Mouse (Mus musculus) G1E (cell line): ENCODE measurements around the gene Agpat3. TPM values are rescaled to one million over a fixed set of nuclear protein-coding genes. Genes with fewer than 3 reads are reported as not detected.

Experiments used
- ATAC-seq: 2 replicates; pipeline ENCODE4 v1.8.0; 2016; ENCODE audit warnings: mild to moderate bottlenecking; ENCODE audit not compliant: insufficient number of reproducible peaks, poor library complexity, low FRiP score, severe bottlenecking; ENCODE audit errors: extremely low read depth
- DNase-seq: peaks from one replicate; pipeline ENCODE4 v3.0.0; 2012; ENCODE audit warnings: low spot score
- H3K27me3 ChIP-seq: 2 replicates; pipeline ENCODE4 v1.6.1; 2012; ENCODE audit warnings: mild to moderate bottlenecking, low read length, inconsistent platforms; ENCODE audit not compliant: insufficient read depth
- H3K36me3 ChIP-seq: replicated peaks from 2 replicates; pipeline ENCODE3; 2012; ENCODE audit warnings: mild to moderate bottlenecking, inconsistent platforms
- H3K4me1 ChIP-seq: 2 replicates; pipeline ENCODE4 v1.6.1; 2012; ENCODE audit warnings: low read depth, low read length, inconsistent platforms, mixed read lengths; ENCODE audit not compliant: insufficient read depth
- H3K4me3 ChIP-seq: 2 replicates; pipeline ENCODE4 v1.5.1; 2012; ENCODE audit warnings: low read depth, mild to moderate bottlenecking, inconsistent platforms, low read length, moderate library complexity, mixed read lengths
- H3K9me3 ChIP-seq: replicated peaks from 2 replicates; pipeline ENCODE4 v1.6.1; 2012; ENCODE audit warnings: inconsistent platforms
- CTCF ChIP-seq: IDR thresholded peaks from 2 replicates; pipeline ENCODE4 v1.5.1; 2012; ENCODE audit warnings: low read depth, low read length, inconsistent platforms, mixed read lengths
- GATA1 ChIP-seq: IDR thresholded peaks from 2 replicates; pipeline ENCODE4 v1.6.1; 2012; ENCODE audit warnings: borderline replicate concordance, low read length, inconsistent platforms, mixed read lengths
- GATA2 ChIP-seq: IDR thresholded peaks from 2 replicates; pipeline ENCODE4 v1.6.1; 2012; ENCODE audit warnings: low read depth, low read length, inconsistent platforms, borderline replicate concordance
- POLR2AphosphoS5 ChIP-seq: IDR thresholded peaks from 2 replicates; pipeline ENCODE4 v1.6.1; 2012; ENCODE audit warnings: low read depth, low read length, inconsistent platforms; ENCODE audit not compliant: insufficient replicate concordance
- TAL1 ChIP-seq: conservative IDR thresholded peaks from 2 replicates; pipeline ENCODE4 v1.6.1; 2012; ENCODE audit warnings: low read depth, low read length, inconsistent platforms, mixed read lengths
- polyA plus RNA-seq: library from polyadenylated mRNA; stranded (reverse); fragments of >175 nt; gene quantifications from 2 replicates; pipeline ENCODE4 v1.2.3, GENCODE M21; 2012
- total RNA-seq, 2 experiments: library from RNA; stranded (forward) in 1 of 2; stranded (reverse) in 1 of 2; fragments of 200-1000 nt in 1 of 2; fragments of >200 nt in 1 of 2; fragmentation: Nextera tagmentation in 1 of 2; gene quantifications; 2 replicates each; pipeline ENCODE4 v1.2.3; 2014 to 2017

The Agpat3 gene
- total and polyA plus RNA-seq, 3 experiments = 2.3 to 2.9 (median 2.3) TPM

- Histone ChIP-seq H3K36me3 (no peaks in the 10 kb centered on the region), H3K4me1 (no peaks in the 10 kb centered on the region), H3K4me3 (no peak overlapping the region), H3K27me3 (peaks cover 31% of the 10 kb centered on the region), H3K9me3 (no peaks in the 10 kb centered on the region)
- ATAC-seq (no peak), DNase-seq (no peak)
- TF ChIP-seq TAL1 (no peak), GATA2 (no peak), CTCF (no peak), GATA1 (no peak), POLR2AphosphoS5 (no peak)
These were observed 23.0 kb downstream of the Agpat3 start for GRCm38 (mm10) chr10:78329305-78329704.

- H3K4me1 ChIP-seq = peaks cover 7% of the 10 kb centered on the region
- ATAC-seq = no peak
- peaks cover 29% of the 10 kb centered on the region for H3K27me3 ChIP-seq
- no peaks in the 10 kb centered on the region for H3K36me3 ChIP-seq
- TF ChIP-seq GATA1 = no peak
- no peak for TF ChIP-seq TAL1
- TF ChIP-seq POLR2AphosphoS5 = no peak
- no peak for TF ChIP-seq GATA2
- no peak for TF ChIP-seq CTCF
- no peak for DNase-seq
- H3K9me3 ChIP-seq = no peaks in the 10 kb centered on the region
- no peak overlapping the region for H3K4me3 ChIP-seq
These were observed 24.2 kb downstream of the Agpat3 start for GRCm38 (mm10) chr10:78328011-78328575.

DNA sequence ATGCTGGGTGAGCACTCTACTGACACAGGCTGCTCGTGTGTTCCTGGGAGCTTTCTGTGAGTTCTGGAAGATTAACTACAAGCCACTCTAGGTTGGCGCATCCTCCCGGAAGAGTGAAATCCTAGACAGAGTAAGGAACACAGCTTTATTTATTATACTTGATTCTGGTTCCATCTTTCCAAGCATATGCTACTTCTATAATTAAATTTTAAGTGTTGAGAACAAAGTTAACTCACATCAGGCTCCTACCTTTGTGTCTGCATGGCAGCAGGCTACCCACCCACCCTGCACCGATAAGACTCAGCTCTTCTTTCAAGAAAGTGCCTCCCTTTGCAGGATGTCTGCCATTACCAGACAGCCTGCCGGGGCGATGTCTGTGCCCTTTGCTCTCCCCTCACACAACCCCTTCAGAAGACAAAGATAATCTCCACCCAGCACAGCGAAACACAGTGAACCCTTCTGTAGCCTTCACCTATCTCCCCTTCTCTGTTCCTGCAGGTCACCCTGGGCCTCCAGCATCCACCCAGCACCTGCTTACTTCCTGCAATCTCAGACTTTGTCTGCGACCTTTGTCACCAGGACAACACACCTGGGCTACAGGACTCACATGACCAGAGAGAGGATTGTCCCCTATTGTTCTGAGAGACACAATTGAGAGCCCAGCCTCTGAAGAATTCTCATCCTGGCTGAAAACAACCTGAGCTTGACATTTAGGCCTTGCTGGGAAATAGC lies 26.2 kb downstream of the Agpat3 start:
- Histone ChIP-seq H3K27me3 (peaks cover 27% of the 10 kb centered on the region), H3K9me3 (no peaks in the 10 kb centered on the region), H3K4me3 (no peak overlapping the region), H3K4me1 (peaks cover 7% of the 10 kb centered on the region), H3K36me3 (no peaks in the 10 kb centered on the region)
- no peak for ATAC-seq
- no peak for TF ChIP-seq GATA2
- no peak for TF ChIP-seq TAL1
- TF ChIP-seq GATA1 = no peak
- no peak for TF ChIP-seq CTCF
- TF ChIP-seq POLR2AphosphoS5 = no peak
- DNase-seq = no peak

GRCm38 (mm10) chr10:78324556-78325164 lies 27.6 kb downstream of the Agpat3 start:
- H3K27me3 ChIP-seq = peaks cover 34% of the 10 kb centered on the region
- DNase-seq (no peak), ATAC-seq (no peak)
- no peak for TF ChIP-seq CTCF
- H3K4me1 ChIP-seq = peaks cover 7% of the 10 kb centered on the region
- no peak overlapping the region for H3K4me3 ChIP-seq
- H3K36me3 ChIP-seq = no peaks in the 10 kb centered on the region
- H3K9me3 ChIP-seq = no peaks in the 10 kb centered on the region

GRCm38 (mm10) chr10:78323214-78323880 lies 28.9 kb downstream of the Agpat3 start:
- H3K9me3 ChIP-seq = no peaks in the 10 kb centered on the region
- no peak for TF ChIP-seq CTCF
- no peak for TF ChIP-seq TAL1
- no peak for TF ChIP-seq GATA2
- no peak for TF ChIP-seq POLR2AphosphoS5
- TF ChIP-seq GATA1 = no peak
- peaks cover 28% of the 10 kb centered on the region for H3K27me3 ChIP-seq
- H3K4me3 ChIP-seq = no peak overlapping the region
- ATAC-seq (no peak), DNase-seq (no peak)
- H3K36me3 ChIP-seq = no peaks in the 10 kb centered on the region
- peaks cover 7% of the 10 kb centered on the region for H3K4me1 ChIP-seq

DNA sequence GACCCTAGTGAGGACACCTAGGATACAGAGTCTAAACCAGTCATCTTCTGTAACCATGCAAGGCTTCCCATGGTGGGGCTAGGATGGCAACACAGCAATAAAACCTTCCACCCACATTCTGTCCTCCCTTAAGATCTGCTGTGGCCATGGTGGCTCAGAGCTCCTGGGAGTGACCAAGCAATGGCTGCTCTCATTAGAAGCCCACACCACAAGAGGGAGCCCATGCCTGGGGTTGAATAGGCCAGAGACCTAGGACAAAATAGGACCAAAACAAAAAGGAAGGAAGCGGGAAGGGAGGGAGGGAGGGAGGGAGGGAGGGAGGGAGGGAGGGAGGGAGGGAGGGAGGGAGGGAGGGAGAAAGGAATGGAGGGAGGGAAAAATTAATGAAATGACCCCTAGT lies 29.5 kb downstream of the Agpat3 start:
- H3K4me3 ChIP-seq = no peak overlapping the region
- DNase-seq (peak; percentile 18), ATAC-seq (no peak)
- TF ChIP-seq GATA2 (no peak), GATA1 (no peak), POLR2AphosphoS5 (no peak), CTCF (no peak), TAL1 (no peak)
- H3K9me3 ChIP-seq = no peaks in the 10 kb centered on the region
- peaks cover 31% of the 10 kb centered on the region for H3K27me3 ChIP-seq
- H3K4me1 ChIP-seq = peaks cover 7% of the 10 kb centered on the region
- H3K36me3 ChIP-seq = no peaks in the 10 kb centered on the region
